Mouse (Mus musculus): ENCODE measurements around the gene Hsd17b10. TPM values are rescaled to one million over a fixed set of nuclear protein-coding genes. Genes with fewer than 3 reads are reported as not detected.

The Hsd17b10 gene
- polyA plus RNA-seq (2016; fragmentation: Nextera tagmentation; extraction: Ambion mirVana): 256 and 258 TPM in 2 replicates

- H3K27ac ChIP-seq: peak within 1 kb of the TSS; percentile 80
- H3K36me3 ChIP-seq: peaks cover 40% of the 10 kb centered on the region
- no peaks in the 10 kb centered on the region for H3K9me3 ChIP-seq (replicated peaks)
- peak; percentile 78 for DNase-seq (ENCODE audit: low spot score)
- WGBS: 15% methylated on average over 41 of the region's 41 CpGs
- H3K4me1 ChIP-seq: no peaks in the 10 kb centered on the region
- peak within 1 kb of the TSS; percentile 59 for H3K4me3 ChIP-seq
- H3K27me3 ChIP-seq (ENCODE audit: low read depth, poor library complexity, severe bottlenecking): peaks cover 100% of the 10 kb centered on the region
Observed at GRCm38 (mm10) chrX:152001737-152002710, at the start of gene Hsd17b10. Hsd17b10 (plus strand) TSS chrX:152001845.

GRCm38 (mm10) chrX:151999006-151999710, 2.5 kb upstream of the Hsd17b10 start:
- Histone ChIP-seq H3K4me1 (no peaks in the 10 kb centered on the region), H3K27ac (no peak overlapping the region), H3K36me3 (peaks cover 12% of the 10 kb centered on the region), H3K4me3 (no peak overlapping the region), H3K9me3 (replicated peaks) (no peaks in the 10 kb centered on the region), H3K27me3 (ENCODE audit: low read depth, poor library complexity, severe bottlenecking) (peaks cover 98% of the 10 kb centered on the region)
- 74% methylated on average over 4 of the region's 4 CpGs for WGBS
- no peak for DNase-seq (ENCODE audit: low spot score)

DNA sequence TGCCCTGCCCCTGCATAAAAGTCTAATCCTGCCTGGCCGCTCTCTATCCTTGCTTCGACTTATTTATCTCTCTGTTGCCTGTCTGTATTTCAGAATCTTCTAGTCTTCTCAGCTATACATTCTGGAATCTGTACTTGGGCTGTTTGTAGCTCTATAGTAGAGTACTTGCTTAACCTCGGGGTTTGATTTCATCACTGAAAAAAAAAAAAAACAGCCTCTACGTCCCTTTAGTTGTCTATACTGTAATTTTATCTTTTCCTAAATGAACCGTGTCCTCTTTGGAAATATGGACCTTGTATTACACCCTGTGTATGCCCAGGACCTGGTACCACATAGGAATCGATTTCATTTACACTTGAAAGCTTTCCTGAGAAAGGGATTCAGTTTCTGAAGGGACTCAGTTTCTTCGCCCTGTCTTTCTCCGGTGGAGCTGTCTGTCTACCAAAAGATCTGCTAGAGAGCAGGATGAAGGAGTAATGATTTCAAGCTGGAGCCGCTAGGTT, 412 bp upstream of the Hsd17b10 start:
- DNase-seq (ENCODE audit: low spot score): no peak
- Histone ChIP-seq H3K36me3 (peaks cover 32% of the 10 kb centered on the region), H3K27ac (peak overlapping the region; percentile 58; the same call in 1 of the 2 replicates), H3K4me1 (no peaks in the 10 kb centered on the region), H3K9me3 (replicated peaks) (no peaks in the 10 kb centered on the region), H3K4me3 (peak overlapping the region; percentile 59), H3K27me3 (ENCODE audit: low read depth, poor library complexity, severe bottlenecking) (peaks cover 100% of the 10 kb centered on the region)
- 34% methylated on average over 9 of the region's 9 CpGs for whole genome bisulfite sequencing

- H3K4me3 ChIP-seq: peak overlapping the region; percentile 59; the same call in 1 of the 2 replicates
- H3K27me3 ChIP-seq (ENCODE audit: low read depth, poor library complexity, severe bottlenecking): peaks cover 100% of the 10 kb centered on the region
- 84% methylated on average over 2 of the region's 2 CpGs for WGBS
Observed at GRCm38 (mm10) chrX:152002865-152003264, 1.2 kb downstream of the Hsd17b10 start.

DNA sequence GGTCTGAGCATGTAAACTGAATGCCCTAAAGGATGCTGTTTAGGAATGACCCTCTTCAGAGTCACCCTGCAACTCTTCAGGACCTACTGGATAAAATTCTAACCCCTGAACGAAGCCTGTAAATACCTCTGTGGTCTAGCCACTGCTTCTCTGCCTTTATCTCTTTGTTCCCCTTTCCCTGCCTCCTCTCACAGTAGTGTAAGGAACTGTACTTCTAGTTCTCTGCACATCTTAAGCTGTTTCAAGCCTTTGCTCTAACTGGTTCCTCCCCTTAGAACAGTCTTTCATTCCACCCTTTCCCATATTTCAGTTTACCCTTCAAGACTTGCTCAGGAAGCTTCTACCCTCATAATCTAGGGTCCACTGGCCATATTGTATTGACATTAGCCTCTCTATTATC, 6.2 kb downstream of the Hsd17b10 start:
- Histone ChIP-seq H3K27me3 (ENCODE audit: low read depth, poor library complexity, severe bottlenecking) (peaks cover 100% of the 10 kb centered on the region), H3K4me1 (no peaks in the 10 kb centered on the region), H3K36me3 (peaks cover 49% of the 10 kb centered on the region), H3K4me3 (no peak overlapping the region), H3K9me3 (replicated peaks) (no peaks in the 10 kb centered on the region), H3K27ac (no peak overlapping the region)
- 79% methylated on average over 1 of the region's 1 CpGs for WGBS
- no peak for DNase-seq (ENCODE audit: low spot score)

More at GRCm38 (mm10) chrX:152002865-152003264, 1.2 kb downstream of the Hsd17b10 start:
- DNase-seq (ENCODE audit: low spot score): no peak
- peaks cover 48% of the 10 kb centered on the region for H3K36me3 ChIP-seq
- H3K27ac ChIP-seq: no peak overlapping the region
- H3K4me1 ChIP-seq: no peaks in the 10 kb centered on the region
- H3K9me3 ChIP-seq (replicated peaks): no peaks in the 10 kb centered on the region

GRCm38 (mm10) chrX:152015752-152016150, 14.1 kb downstream of the Hsd17b10 start:
- WGBS: 15% methylated on average over 11 of the region's 11 CpGs
- Histone ChIP-seq H3K27me3 (ENCODE audit: low read depth, poor library complexity, severe bottlenecking) (peaks cover 96% of the 10 kb centered on the region), H3K36me3 (peaks cover 12% of the 10 kb centered on the region), H3K4me1 (peaks cover 6% of the 10 kb centered on the region; the same call in 1 of the 2 replicates), H3K27ac (peak overlapping the region; percentile 92), H3K4me3 (peak overlapping the region; percentile 61), H3K9me3 (replicated peaks) (no peaks in the 10 kb centered on the region)
- no peak for DNase-seq (ENCODE audit: low spot score)

DNA sequence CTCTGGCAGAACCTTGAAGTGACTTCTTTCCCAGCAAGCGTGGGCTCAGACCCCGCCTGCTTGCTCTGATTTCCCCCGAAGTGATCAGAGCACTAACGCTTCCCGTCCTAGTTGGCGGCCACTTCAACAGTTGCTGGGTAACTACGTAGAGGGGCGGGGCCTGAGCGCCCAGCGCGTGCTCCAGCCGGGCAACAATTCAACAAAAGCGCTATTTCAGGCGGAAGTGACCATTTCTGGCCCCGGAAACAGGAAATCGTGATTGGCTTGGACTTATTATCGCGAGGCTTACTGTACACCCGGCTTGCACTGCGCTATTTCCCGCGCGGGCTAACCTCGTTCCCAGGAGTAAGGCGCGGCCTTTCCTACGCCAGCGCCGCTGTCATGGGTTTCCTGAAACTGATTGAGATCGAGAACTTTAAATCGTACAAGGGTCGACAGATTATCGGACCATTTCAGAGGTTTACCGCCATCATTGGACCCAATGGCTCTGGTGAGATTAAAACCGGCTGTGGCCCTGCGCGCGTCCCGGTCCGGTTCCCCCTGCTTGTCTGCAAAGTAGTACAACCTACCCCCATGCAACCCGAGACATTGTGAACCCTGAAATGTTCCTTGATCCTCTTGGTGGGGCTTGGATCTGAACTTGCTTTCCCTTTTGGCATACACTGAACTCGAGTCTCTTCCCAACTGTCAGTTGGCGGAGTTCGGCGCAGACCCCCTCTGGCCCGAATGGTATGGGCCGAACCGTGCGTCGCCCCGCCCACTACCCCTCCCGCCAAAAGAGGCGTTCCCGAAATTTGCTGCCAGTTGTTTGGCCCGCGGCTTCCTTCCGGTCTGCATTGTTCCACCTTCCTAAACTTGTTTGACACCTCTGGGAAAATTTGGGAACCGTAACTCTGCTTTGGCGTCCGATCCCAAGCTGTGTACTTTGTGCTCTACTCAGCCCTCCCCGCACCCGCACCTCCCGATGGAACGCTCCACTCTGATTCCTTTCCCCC, 14.8 kb downstream of the Hsd17b10 start, which contains the start of the genes Ribc1 and Smc1a:
Gene Ribc1, minus strand, starts transcription at position 145 of the 995 bp plus-strand sequence.
Gene Smc1a, plus strand, starts transcription at position 278 of the 995 bp plus-strand sequence.
- WGBS: 14% methylated on average over 64 of the region's 64 CpGs
- H3K27me3 ChIP-seq (ENCODE audit: low read depth, poor library complexity, severe bottlenecking): peaks cover 96% of the 10 kb centered on the region
- peaks cover 12% of the 10 kb centered on the region for H3K36me3 ChIP-seq
- peaks cover 6% of the 10 kb centered on the region; the same call in 1 of the 2 replicates for H3K4me1 ChIP-seq
- H3K4me3 ChIP-seq: peak within 1 kb of the TSS; percentile 61
- peak; percentile 86 for DNase-seq (ENCODE audit: low spot score)
- no peaks in the 10 kb centered on the region for H3K9me3 ChIP-seq (replicated peaks)
- peak within 1 kb of the TSS; percentile 92 for H3K27ac ChIP-seq

- H3K4me1 ChIP-seq: peaks cover 6% of the 10 kb centered on the region; the same call in 1 of the 2 replicates
- no peaks in the 10 kb centered on the region for H3K9me3 ChIP-seq (replicated peaks)
- DNase-seq (ENCODE audit: low spot score): no peak
- peak overlapping the region; percentile 61 for H3K4me3 ChIP-seq
- H3K27ac ChIP-seq: peak overlapping the region; percentile 92
- WGBS: 15% methylated on average over 14 of the region's 14 CpGs
- peaks cover 92% of the 10 kb centered on the region for H3K27me3 ChIP-seq (ENCODE audit: low read depth, poor library complexity, severe bottlenecking)
- peaks cover 12% of the 10 kb centered on the region for H3K36me3 ChIP-seq
Observed at GRCm38 (mm10) chrX:152017186-152017585, 15.5 kb downstream of the Hsd17b10 start.

- peaks cover 17% of the 10 kb centered on the region for H3K36me3 ChIP-seq
- 88% methylated on average over 2 of the region's 2 CpGs for WGBS
- no peak overlapping the region for H3K27ac ChIP-seq
- DNase-seq (ENCODE audit: low spot score): no peak
- H3K27me3 ChIP-seq (ENCODE audit: low read depth, poor library complexity, severe bottlenecking): peaks cover 92% of the 10 kb centered on the region
- no peak overlapping the region for H3K4me3 ChIP-seq
- no peaks in the 10 kb centered on the region for H3K9me3 ChIP-seq (replicated peaks)
- peaks cover 6% of the 10 kb centered on the region; the same call in 1 of the 2 replicates for H3K4me1 ChIP-seq
Observed at GRCm38 (mm10) chrX:152019294-152019693, 17.6 kb downstream of the Hsd17b10 start.

DNA sequence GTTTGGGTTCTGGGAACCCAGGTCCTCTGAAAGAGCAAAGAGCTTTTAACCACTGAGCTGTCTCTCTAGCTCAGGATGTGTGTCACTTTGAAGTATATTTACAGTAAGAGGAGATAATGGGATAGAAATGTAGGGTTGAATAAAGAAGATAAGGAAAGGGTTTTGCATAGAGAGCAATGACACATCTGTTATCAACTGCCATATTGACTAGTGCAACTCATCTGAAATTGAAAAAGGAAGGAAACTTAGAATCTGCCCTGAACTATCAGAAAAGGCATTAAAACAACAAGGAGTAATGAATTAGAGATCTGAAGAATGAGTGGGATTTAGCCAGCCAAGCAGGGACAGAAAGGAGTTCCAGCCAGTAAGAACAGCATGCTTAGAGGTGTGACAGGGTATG, 38.2 kb downstream of the Hsd17b10 start:
- no peaks in the 10 kb centered on the region for H3K9me3 ChIP-seq (replicated peaks)
- H3K27ac ChIP-seq: no peak overlapping the region
- no peaks in the 10 kb centered on the region for H3K4me1 ChIP-seq
- no peak for DNase-seq (ENCODE audit: low spot score)
- H3K27me3 ChIP-seq (ENCODE audit: low read depth, poor library complexity, severe bottlenecking): peaks cover 88% of the 10 kb centered on the region
- H3K4me3 ChIP-seq: no peak overlapping the region
- peaks cover 78% of the 10 kb centered on the region for H3K36me3 ChIP-seq

DNA sequence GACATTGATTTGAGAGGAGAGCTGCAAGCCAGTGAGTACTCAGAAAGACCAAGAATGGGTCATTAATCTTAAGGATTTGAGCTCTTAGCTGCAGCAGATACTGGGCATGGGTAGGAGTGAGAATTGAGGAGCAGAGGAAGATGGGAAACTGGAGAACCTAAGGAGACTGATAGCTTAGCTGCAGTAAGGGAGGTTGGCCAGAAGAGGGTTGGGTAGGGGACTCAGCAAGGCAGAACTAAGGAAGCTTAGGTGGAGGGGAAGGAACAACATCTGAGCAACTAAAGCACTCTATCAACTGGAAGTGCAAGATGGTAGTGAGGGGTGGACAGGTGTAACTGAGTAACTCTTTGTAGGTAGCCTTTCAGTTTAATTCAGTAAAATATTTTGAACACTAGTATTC, 45.6 kb downstream of the Hsd17b10 start:
- Histone ChIP-seq H3K9me3 (replicated peaks) (no peaks in the 10 kb centered on the region), H3K36me3 (peaks cover 75% of the 10 kb centered on the region), H3K27me3 (ENCODE audit: low read depth, poor library complexity, severe bottlenecking) (peaks cover 96% of the 10 kb centered on the region), H3K4me1 (no peaks in the 10 kb centered on the region), H3K27ac (no peak overlapping the region), H3K4me3 (no peak overlapping the region)
- no peak for DNase-seq (ENCODE audit: low spot score)

GRCm38 (mm10) chrX:152052546-152052945, 50.9 kb downstream of the Hsd17b10 start:
- H3K27me3 ChIP-seq (ENCODE audit: low read depth, poor library complexity, severe bottlenecking): peaks cover 100% of the 10 kb centered on the region
- no peak for DNase-seq (ENCODE audit: low spot score)
- peaks cover 65% of the 10 kb centered on the region for H3K36me3 ChIP-seq
- no peaks in the 10 kb centered on the region for H3K4me1 ChIP-seq
- WGBS: 69% methylated on average over 3 of the region's 3 CpGs
- no peak overlapping the region for H3K27ac ChIP-seq
- H3K4me3 ChIP-seq: no peak overlapping the region
- H3K9me3 ChIP-seq (replicated peaks): no peaks in the 10 kb centered on the region
